Mouse (Mus musculus) retina, adult 2 months (tissue): ENCODE results near the gene Isl2.

Source experiments
- DNase-seq: peaks from one replicate; pipeline ENCODE4 v3.0.0-alpha.2; 2012; ENCODE audit warnings: low read depth, low spot score

Gene Isl2

DNA sequence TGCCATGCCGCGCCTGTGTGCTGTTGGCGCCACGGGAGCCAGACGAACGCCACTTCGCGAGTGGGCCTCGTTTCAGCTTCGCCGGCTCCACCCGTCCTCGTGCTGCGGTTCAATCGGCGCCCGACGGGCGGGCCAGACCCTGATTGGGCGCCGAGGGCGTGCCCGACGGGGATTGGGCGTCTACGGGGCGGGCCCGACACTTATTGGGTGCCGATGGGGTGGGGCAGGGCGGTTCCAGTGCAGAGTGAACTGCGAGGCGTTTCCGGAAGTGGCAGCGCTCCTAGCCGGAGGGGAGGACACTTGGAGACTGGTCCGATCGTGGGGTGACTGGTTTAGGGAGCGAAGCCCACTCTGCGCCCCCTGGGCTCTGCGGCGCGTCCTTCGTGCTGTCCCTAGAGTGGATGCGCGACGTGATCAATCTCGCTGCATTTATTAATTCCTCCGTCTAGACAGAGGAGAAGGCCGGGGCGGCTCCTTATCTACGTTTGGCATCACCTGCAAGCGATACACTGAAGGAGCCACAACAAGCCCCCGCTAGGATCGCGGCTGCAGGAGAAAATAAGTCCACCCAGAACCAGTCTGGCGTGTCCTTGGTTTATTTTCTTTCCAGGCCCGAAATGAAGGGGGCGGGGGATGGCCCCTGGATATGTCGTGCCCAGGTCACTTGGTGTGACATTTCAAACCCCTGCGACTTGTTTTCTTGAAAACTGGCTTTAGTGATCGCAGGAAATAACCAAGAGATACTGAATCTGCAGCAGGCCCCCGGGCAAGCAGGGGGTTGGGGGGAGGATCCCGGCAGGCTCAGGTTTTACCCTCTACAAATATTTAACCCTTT, 7.9 kb downstream of the Isl2 start:
- DNase-seq, result no peak

DNA sequence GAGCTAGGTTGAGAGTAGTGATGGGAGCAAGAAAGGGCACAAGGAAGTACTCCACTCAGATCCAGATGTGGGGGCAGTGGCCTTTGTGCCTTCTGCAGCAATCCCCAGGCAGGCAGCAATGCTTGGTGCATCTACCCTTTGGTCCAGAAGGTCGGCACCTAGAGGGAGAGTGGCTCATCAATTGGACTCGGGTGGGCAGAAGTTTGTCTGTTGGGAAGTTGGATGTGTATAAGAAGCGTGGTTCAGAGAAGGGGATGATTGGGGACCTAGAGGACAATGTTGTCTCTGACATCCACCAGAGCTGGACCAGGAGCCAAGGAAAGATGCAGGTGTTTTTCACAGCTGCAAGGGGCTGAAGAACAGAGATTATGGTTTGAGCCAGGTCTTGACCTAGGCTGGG, 10.4 kb downstream of the Isl2 start:
- DNase-seq, result no peak

DNA sequence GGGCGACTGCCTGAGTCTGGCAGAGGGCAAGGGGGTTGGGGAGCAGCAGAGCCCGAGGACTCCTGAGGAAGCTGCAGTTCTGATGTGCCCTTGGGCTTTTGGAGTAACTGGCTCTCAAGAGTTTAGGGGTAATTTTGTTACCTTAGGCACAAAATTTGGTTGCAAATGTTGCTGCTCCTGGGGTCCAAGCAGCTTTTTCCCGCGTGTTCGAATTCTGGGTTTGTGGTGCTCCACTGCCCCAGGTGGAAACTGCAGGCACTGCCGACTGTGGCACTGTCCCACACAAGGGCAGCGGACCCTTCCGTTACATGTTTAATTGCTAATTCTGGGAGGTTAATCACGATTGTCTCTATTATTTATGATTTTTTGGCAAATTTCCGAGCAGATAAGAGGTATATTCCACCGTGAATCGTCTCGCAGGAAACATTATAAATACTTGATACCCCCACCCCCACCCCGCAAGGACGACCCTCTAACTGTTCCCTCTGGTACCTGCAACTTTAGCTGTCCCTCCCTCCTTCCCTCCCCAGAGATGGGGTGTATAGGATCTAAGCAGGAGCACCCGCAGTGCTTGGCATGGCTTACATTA, 10.9 kb downstream of the Isl2 start:
- DNase-seq, result no peak

DNA sequence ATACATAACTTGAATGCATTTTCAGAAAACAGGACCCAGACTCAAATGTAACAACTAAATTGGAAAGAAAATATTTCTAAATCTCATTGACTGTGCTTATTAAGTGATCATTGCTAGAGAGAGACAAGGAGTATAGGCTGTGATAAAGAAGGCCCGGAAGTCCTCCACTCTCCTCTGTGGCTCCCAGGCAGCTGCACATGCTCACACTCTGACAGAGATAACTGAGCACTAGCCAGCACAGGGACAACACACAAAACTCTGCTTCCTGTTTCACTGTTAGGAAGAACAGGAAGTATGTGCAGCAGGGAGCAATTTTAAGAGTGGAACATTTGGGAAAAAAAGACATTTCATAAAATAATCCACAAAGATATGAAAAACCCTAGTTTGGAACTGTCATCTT, 16.5 kb downstream of the Isl2 start:
- no peak for DNase-seq

DNA sequence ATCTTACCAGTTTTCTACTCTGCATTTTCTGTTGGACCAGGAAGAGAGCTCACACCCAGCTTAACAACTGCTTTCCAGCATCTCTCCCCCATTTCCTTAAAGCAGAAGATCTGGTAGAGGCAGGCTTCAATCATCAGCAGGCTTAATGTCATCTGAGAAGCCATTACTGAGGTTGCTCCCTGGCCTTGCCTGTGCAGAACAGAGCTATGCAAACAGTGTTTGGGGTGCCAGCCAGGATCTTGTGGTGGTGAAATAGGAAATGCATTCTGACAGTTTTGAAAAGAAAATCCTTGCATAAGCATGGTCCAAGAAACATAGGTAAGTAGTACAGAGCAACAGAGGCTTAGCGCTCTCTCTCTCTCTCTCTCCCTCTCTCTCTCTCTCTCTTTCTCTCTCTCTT, 22.5 kb downstream of the Isl2 start:
- no peak for DNase-seq

DNA sequence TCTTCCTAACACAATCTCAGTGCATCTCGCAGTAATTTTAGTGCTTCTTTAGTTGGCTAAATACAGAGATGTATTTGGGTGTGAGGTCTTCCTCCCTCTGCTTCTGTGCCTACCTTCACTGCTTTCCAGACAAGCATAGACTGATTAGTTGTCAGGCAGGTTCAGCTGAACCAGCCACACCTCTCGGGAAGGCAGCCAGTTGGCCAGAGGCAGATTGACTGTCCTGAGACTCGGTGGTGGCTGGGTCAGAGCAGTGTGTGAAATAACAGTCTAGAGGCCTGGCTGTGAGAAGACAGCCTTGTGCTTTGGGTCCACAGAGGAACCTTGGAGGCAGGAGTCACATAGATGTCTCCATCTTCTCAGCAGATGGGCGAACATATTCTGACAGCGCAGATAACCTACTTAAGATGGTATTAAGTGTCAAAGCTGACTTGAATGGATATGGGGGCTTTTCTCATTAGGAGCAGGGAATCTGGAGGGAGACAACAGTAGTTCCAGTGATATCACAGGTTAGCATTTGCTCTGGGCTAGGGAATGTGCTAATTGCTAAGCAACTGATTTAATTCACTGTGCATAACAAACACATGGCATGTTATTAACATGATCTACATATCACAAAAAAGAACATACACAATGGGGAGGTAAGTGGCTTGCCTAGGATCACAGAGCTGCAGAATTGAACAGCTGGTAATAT, 30.1 kb downstream of the Isl2 start:
- no peak for DNase-seq

DNA sequence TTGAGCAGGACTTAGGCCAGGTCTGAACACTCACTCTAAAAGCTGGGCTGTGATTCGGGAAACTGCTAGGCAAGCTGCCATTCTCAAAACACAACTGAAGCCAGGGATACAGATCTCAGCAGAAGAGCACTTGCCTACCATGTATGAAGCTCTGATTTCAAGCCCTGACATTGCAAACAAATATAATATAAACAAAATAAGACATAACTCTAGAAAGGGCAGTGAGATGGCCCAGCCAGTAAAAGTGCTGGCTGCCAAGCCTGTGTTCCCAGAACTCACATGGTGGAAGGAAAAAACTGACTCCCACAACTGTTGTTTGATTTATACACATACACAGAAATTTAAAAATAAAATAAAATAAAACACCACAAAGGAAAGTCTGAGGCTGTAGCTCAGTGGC, 32.6 kb downstream of the Isl2 start:
- DNase-seq, result no peak

DNA sequence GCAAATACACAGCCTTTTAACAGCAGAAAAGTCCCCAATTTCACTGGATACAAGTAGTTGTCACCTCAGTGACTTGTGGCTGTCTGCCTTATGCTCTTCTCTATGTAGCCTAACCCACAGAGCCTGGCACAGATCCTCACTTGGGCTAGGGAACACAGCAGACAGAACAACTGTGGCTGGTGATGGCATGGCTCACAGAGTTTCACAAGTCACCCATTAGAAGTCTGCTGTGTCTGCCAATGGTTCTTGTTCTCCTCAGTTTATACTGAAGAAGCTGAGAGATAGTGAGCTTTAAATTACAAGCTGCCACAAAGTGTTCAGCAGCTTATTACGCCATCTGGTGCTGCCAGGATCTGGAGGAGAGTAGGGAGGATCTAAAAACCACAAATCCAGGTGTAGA, 38.1 kb downstream of the Isl2 start:
- no peak for DNase-seq

DNA sequence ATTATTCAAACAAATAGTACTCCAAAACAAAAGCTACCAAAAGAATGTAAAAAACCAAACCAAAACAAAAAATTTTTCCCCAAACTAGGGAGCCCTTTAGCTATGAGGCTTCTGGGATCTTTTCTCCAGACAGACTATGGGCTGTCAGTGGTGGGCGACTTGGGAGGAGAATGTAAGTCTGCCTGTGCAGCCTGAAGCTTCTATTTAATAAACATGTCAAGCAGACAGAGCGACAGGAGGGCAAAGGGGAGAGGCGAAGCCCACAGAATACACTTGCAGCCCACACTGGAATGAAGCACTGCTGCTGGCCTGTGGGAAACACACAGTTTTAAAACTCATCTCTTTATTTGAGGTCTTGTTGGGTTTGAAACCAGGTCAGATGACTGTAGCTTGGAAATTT, 42.9 kb downstream of the Isl2 start:
- no peak for DNase-seq

DNA sequence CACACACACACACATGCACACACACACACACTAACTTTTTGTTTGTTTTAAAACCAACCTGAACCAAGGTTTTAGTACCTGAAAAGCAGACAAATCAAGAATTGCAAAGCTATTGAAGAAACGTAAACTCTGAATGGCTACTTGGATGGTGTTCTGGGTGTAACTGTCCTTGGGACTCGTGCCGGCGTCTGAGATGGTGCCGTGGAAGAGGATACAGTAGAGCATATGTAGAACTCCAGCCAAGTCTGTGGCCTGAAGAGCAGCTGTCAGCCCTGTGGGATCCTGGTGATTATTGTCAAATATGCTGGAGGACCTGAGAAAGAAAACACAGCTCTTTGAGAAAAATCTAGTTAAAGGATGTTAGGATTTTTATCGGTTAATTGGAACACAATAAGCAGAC, 47.7 kb downstream of the Isl2 start:
- no peak for DNase-seq
